Mouse (Mus musculus): ENCODE data around the gene Zmiz2. TPM values are rescaled to one million over a fixed set of nuclear protein-coding genes. Genes with fewer than 3 reads are reported as not detected.
"Not testable (repeated sequence)": the region's sequence is repeated elsewhere in the genome, so short reads cannot be mapped to it uniquely, and the experiment has no call there.

Zmiz2 gene
- total RNA-seq, 2 experiments from 2014 or later = 233 to 249 TPM

- intact Hi-C loops (cut with DNase I) = no loop called here
- DNase-seq = peak; percentile 71
Measured at GRCm38 (mm10) chr11:6393866-6394265, 5.0 kb downstream of the Zmiz2 start.

- intact Hi-C loops (cut with DNase I) = no loop called here
- no peak for DNase-seq
Measured at GRCm38 (mm10) chr11:6395565-6395964, 6.7 kb downstream of the Zmiz2 start.

- DNase-seq = no peak
- intact Hi-C loops (cut with DNase I) = no loop called here
Measured at GRCm38 (mm10) chr11:6398141-6398540, 9.3 kb downstream of the Zmiz2 start.

GRCm38 (mm10) chr11:6402515-6403510, 13.9 kb downstream of the Zmiz2 start:
- DNase-seq = peak; percentile 70
- intact Hi-C loops (cut with DNase I) = no loop called here

- intact Hi-C loops (cut with DNase I) = no loop called here
Measured at GRCm38 (mm10) chr11:6403830-6404405, 15.0 kb downstream of the Zmiz2 start.

GRCm38 (mm10) chr11:6404699-6405566, 16.1 kb downstream of the Zmiz2 start:
- intact Hi-C loops (cut with DNase I) = no loop called here

More at GRCm38 (mm10) chr11:6403830-6404405, 15.0 kb downstream of the Zmiz2 start:
- no peak for DNase-seq

GRCm38 (mm10) chr11:6405591-6406081, 16.8 kb downstream of the Zmiz2 start:
- no peak for DNase-seq
- intact Hi-C loops (cut with DNase I) = no loop called here

More at GRCm38 (mm10) chr11:6404699-6405566, 16.1 kb downstream of the Zmiz2 start:
- DNase-seq = peak; percentile 81

- DNase-seq = peak; percentile 48
- intact Hi-C loops (cut with DNase I) = no loop called here
Measured at GRCm38 (mm10) chr11:6406251-6407161, 17.6 kb downstream of the Zmiz2 start.

GRCm38 (mm10) chr11:6407162-6407621, 18.3 kb downstream of the Zmiz2 start:
- no peak for DNase-seq

GRCm38 (mm10) chr11:6410050-6410602, 21.3 kb downstream of the Zmiz2 start:
- DNase-seq = no peak
- intact Hi-C loops (cut with DNase I) = no loop called here

More at GRCm38 (mm10) chr11:6407162-6407621, 18.3 kb downstream of the Zmiz2 start:
- intact Hi-C loops (cut with DNase I) = no loop called here

GRCm38 (mm10) chr11:6410755-6411154, 21.9 kb downstream of the Zmiz2 start:
- DNase-seq; intact Hi-C loops (cut with DNase I): not testable (repeated sequence)

GRCm38 (mm10) chr11:6411684-6412083, 22.8 kb downstream of the Zmiz2 start:
- DNase-seq = peak; percentile 83
- intact Hi-C loops (cut with DNase I) = no loop called here

- intact Hi-C loops (cut with DNase I) = no loop called here
Measured at GRCm38 (mm10) chr11:6413264-6413663, 24.4 kb downstream of the Zmiz2 start.

GRCm38 (mm10) chr11:6414751-6415550, 26.1 kb downstream of the Zmiz2 start, which contains the start of gene Ppia:
Gene Ppia (plus strand): TSS chr11:6415443.
- no peak for DNase-seq
- intact Hi-C loops (cut with DNase I) = no loop called here

More at GRCm38 (mm10) chr11:6413264-6413663, 24.4 kb downstream of the Zmiz2 start:
- no peak for DNase-seq

- intact Hi-C loops (cut with DNase I) = no loop called here
- DNase-seq = peak; percentile 99
Measured at GRCm38 (mm10) chr11:6415551-6416404, 26.9 kb downstream of the Zmiz2 start.

GRCm38 (mm10) chr11:6416405-6417034, 27.6 kb downstream of the Zmiz2 start:
- intact Hi-C loops (cut with DNase I) = no loop called here
- peak; percentile 93 for DNase-seq

- no peak for DNase-seq
- intact Hi-C loops (cut with DNase I) = no loop called here
Measured at GRCm38 (mm10) chr11:6417069-6417468, 28.2 kb downstream of the Zmiz2 start.

Measured in left cerebral cortex, postnatal 4 days (tissue).